Mouse (Mus musculus): ENCODE data around the gene Fmo6.

The Fmo6 gene

GRCm38 (mm10) chr1:162912085-162912484 lies 25.2 kb downstream of the Fmo6 start:
- no peak for DNase-seq

- DNase-seq: no peak
Measured at GRCm38 (mm10) chr1:162901879-162902278, 35.4 kb downstream of the Fmo6 start.

- no peak for DNase-seq
Measured at GRCm38 (mm10) chr1:162897838-162898811, 39.2 kb downstream of the Fmo6 start, which contains the start of gene Fmo2. TSS of gene Fmo2 (minus strand) at chr1:162898726.

GRCm38 (mm10) chr1:162895900-162896299 lies 41.4 kb downstream of the Fmo6 start:
- peak; percentile 29 for DNase-seq

- DNase-seq: no peak
Measured at GRCm38 (mm10) chr1:162893014-162893413, 44.3 kb downstream of the Fmo6 start.

- DNase-seq: no peak
Measured at GRCm38 (mm10) chr1:162891980-162892451, 45.3 kb downstream of the Fmo6 start.

- DNase-seq: no peak
Measured at GRCm38 (mm10) chr1:162888646-162889045, 48.7 kb downstream of the Fmo6 start.

GRCm38 (mm10) chr1:162887644-162888043 lies 49.7 kb downstream of the Fmo6 start:
- no peak for DNase-seq

- DNase-seq: no peak
Measured at GRCm38 (mm10) chr1:162886138-162886816, 51.0 kb downstream of the Fmo6 start.

- DNase-seq: no peak
Measured at GRCm38 (mm10) chr1:162882681-162883080, 54.6 kb downstream of the Fmo6 start.

- no peak for DNase-seq
Measured at GRCm38 (mm10) chr1:162879595-162880369, 57.5 kb downstream of the Fmo6 start.

GRCm38 (mm10) chr1:162875091-162875490 lies 62.2 kb downstream of the Fmo6 start:
- no peak for DNase-seq

- no peak for DNase-seq
Measured at GRCm38 (mm10) chr1:162871701-162872311, 65.5 kb downstream of the Fmo6 start.

- DNase-seq: no peak
Measured at GRCm38 (mm10) chr1:162870978-162871377, 66.3 kb downstream of the Fmo6 start.

- DNase-seq: no peak
Measured at GRCm38 (mm10) chr1:162867396-162867795, 69.9 kb downstream of the Fmo6 start.
